9 mouse cellular contexts compared by ENCODE assay signal in genomic region chr13:85507374-85508101, GRCm38 (mm10).
DNase-seq lines count a peak whose midpoint lies in the region; ATAC-seq lines count a peak whose summit lies in the region.
"Had no signal": no experiment of that assay in that cellular context is flagged by ENCODE, and none has a peak within 500 bp of the region (broad histone marks: within the 10 kb centered on the region; RNA-seq: fewer than 3 reads in every experiment).

No protein-coding gene starts in this region.

- peak; percentile 5 for DNase-seq in embryo, embryonic 10 days (ENCODE audit: low spot score)
- no peak for DNase-seq in embryo, embryonic 9.5 days (ENCODE audit: extremely low spot score)
- DNase-seq in c-Kit-positive CD71-positive TER-119-positive erythroid progenitor cells, embryonic 14.5 days (ENCODE audit: low spot score): peak; percentile 68
- peak; percentile 7 for DNase-seq in liver, embryonic 13.5 days
- peak; percentile 15 to 59 for DNase-seq in spleen, postnatal 4 days (ENCODE audit: low spot score in 2 of 2)
- DNase-seq in forebrain, embryonic 14.5 days (ENCODE audit: low spot score): no peak
- no peak for DNase-seq in neural tube, embryonic 10.5 days (ENCODE audit: extremely low spot score, low spot score)
- DNase-seq: cerebellum, adult 11 months had no signal

- no peaks in the 10 kb centered on the region for H3K36me3 ChIP-seq in liver, embryonic 13.5 days
- H3K36me3 ChIP-seq in forebrain, embryonic 14.5 days (ENCODE audit: control insufficient read depth, insufficient read depth, low read length): no peaks in the 10 kb centered on the region
- H3K36me3 ChIP-seq in intestine, embryonic 16.5 days (ENCODE audit: control insufficient read depth, insufficient read depth, low read length): no peaks in the 10 kb centered on the region

- peaks cover 50% of the 10 kb centered on the region for H3K4me1 ChIP-seq in liver, embryonic 13.5 days (replicated peaks)
- no peaks in the 10 kb centered on the region for H3K4me1 ChIP-seq in forebrain, embryonic 14.5 days (ENCODE audit: control insufficient read depth, insufficient read depth, low read length)
- no peaks in the 10 kb centered on the region for H3K4me1 ChIP-seq in intestine, embryonic 16.5 days (ENCODE audit: control insufficient read depth, insufficient read depth, low read length)

- H3K4me3 ChIP-seq in liver, embryonic 13.5 days (replicated peaks): no peak overlapping the region
- H3K4me3 ChIP-seq in forebrain, embryonic 14.5 days (ENCODE audit: low read depth, low read length): no peak overlapping the region
- no peak overlapping the region for H3K4me3 ChIP-seq in intestine, embryonic 16.5 days (ENCODE audit: low read length)

- H3K4me2 ChIP-seq in liver, embryonic 13.5 days: peak overlapping the region; percentile 40
- H3K4me2 ChIP-seq in forebrain, embryonic 14.5 days (ENCODE audit: low read length): no peak overlapping the region
- H3K4me2 ChIP-seq in intestine, embryonic 16.5 days (ENCODE audit: low read depth, low read length): no peak overlapping the region

- no peaks in the 10 kb centered on the region for H3K27me3 ChIP-seq in liver, embryonic 13.5 days
- no peaks in the 10 kb centered on the region for H3K27me3 ChIP-seq in forebrain, embryonic 14.5 days (replicated peaks; ENCODE audit: control insufficient read depth, insufficient read depth, low read length)
- no peaks in the 10 kb centered on the region for H3K27me3 ChIP-seq in intestine, embryonic 16.5 days (replicated peaks; ENCODE audit: control insufficient read depth, insufficient read depth, low read length)

- H3K27ac ChIP-seq in liver, embryonic 13.5 days: peak overlapping the region; percentile 3
- no peak overlapping the region for H3K27ac ChIP-seq in forebrain, embryonic 14.5 days (ENCODE audit: low read depth, low read length)
- H3K27ac ChIP-seq in intestine, embryonic 16.5 days (ENCODE audit: low read length): no peak overlapping the region

- 11% methylated on average over 6 of the region's 6 CpGs for WGBS in liver, embryonic 13.5 days (ENCODE audit: insufficient replicate concordance)
- 77% methylated on average over 6 of the region's 6 CpGs for WGBS in forebrain, embryonic 14.5 days
- 68% methylated on average over 6 of the region's 6 CpGs for WGBS in intestine, embryonic 16.5 days

- no peaks in the 10 kb centered on the region for H3K9me3 ChIP-seq in liver, embryonic 13.5 days (replicated peaks)
- H3K9me3 ChIP-seq in forebrain, embryonic 14.5 days (replicated peaks; ENCODE audit: control insufficient read depth, low read length): no peaks in the 10 kb centered on the region
- no peaks in the 10 kb centered on the region for H3K9me3 ChIP-seq in intestine, embryonic 16.5 days (ENCODE audit: control insufficient read depth, low read length)

- peak overlapping the region; percentile 15; the same call in 1 of the 2 replicates for H3K9ac ChIP-seq in liver, embryonic 13.5 days
- H3K9ac ChIP-seq in forebrain, embryonic 14.5 days (ENCODE audit: low read length): no peak overlapping the region
- no peak overlapping the region for H3K9ac ChIP-seq in intestine, embryonic 16.5 days (ENCODE audit: low read depth, low read length)

- peak; percentile 70 for ATAC-seq in liver, embryonic 13.5 days (ENCODE audit: low read depth)
- ATAC-seq in forebrain, embryonic 14.5 days: no peak
- no peak for ATAC-seq in intestine, embryonic 16.5 days

Comparison
In these comparisons a context has a peak if more than half of its experiments do, and no peak if none do; other contexts are left out.
1. DNase-seq: peak in embryo, embryonic 10 days (single experiment), c-Kit-positive CD71-positive TER-119-positive erythroid progenitor cells, embryonic 14.5 days (single experiment), liver, embryonic 13.5 days (single experiment) and spleen, postnatal 4 days (2 of 2); none in embryo, embryonic 9.5 days (single experiment), forebrain, embryonic 14.5 days (single experiment) and neural tube, embryonic 10.5 days (single experiment).